Mouse (Mus musculus) liver, embryonic 14.5 days (tissue): ENCODE measurements around the gene Vps16.
A peak's percentile ranks its signal among the peaks of the same experiment; 100 is the strongest.

ENCODE experiments used
- CTCF ChIP-seq: IDR thresholded peaks from 2 replicates; pipeline ENCODE4 v1.5.1; 2016; ENCODE audit warnings: antibody characterized with exemption, low read depth, control low read depth
- EP300 ChIP-seq: IDR thresholded peaks from 2 replicates; pipeline ENCODE4 v1.6.1; 2016; ENCODE audit warnings: antibody characterized with exemption, low read depth

DNA sequence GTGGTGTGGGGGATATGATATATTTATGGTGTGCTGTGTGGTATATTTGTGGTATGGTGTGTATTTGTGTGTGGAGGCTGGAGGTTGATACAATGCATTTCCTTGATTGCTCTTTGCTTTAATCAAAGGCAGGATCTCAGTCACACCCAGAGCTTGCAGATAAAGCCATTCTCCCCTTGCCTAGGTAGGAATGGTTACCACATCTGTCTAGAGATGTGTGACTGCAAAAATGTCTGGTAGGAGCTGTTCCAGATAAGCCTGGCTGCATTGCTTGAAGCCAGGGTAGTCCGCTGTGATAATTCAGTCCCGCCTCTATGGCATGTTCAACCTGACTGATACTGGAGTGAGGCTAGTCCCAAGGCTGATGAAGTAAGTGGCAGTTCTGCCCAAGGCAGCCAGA is 45.8 kb downstream of the Vps16 start:
- TF ChIP-seq EP300 (peak; percentile 82), CTCF (no peak)
